Mouse (Mus musculus) midbrain, embryonic 11.5 days (tissue): Measurements from ENCODE around the gene Plekha5. TPM values are rescaled to one million over a fixed set of nuclear protein-coding genes. Genes with fewer than 3 reads are reported as not detected.

ENCODE experiments used
- ATAC-seq: fragments of 200-750 bp; cut with Nextera tagmentation; 2 replicates; pipeline ENCODE4 v1.8.0; 2017; ENCODE audit warnings: moderate TSS enrichment, moderate library complexity; ENCODE audit not compliant: low FRiP score
- DNase-seq: peaks from one replicate; pipeline ENCODE4 v3.0.0; 2015; ENCODE audit warnings: low spot score; ENCODE audit errors: missing footprints
- H3K27ac ChIP-seq: fragments of 300-500 bp; sonication (generic); 2 replicates; pipeline ENCODE4 v1.5.1; 2014; ENCODE audit warnings: low read depth, low read length
- H3K27me3 ChIP-seq: fragments of 300-500 bp; sonication (generic); 2 replicates; pipeline ENCODE4 v1.6.1; 2014; ENCODE audit warnings: mild to moderate bottlenecking, low read length, moderate library complexity, mixed read lengths; ENCODE audit not compliant: control insufficient read depth, insufficient read depth
- H3K36me3 ChIP-seq: fragments of 300-500 bp; sonication (generic); 2 replicates; pipeline ENCODE4 v1.6.1; 2014; ENCODE audit warnings: mild to moderate bottlenecking, low read length, moderate library complexity, mixed read lengths; ENCODE audit not compliant: control insufficient read depth, insufficient read depth
- H3K4me1 ChIP-seq: fragments of 300-500 bp; sonication (generic); 2 replicates; pipeline ENCODE4 v1.6.1; 2014; ENCODE audit warnings: low read length; ENCODE audit not compliant: control insufficient read depth, insufficient read depth
- H3K4me2 ChIP-seq: fragments of 300-500 bp; sonication (generic); 2 replicates; pipeline ENCODE4 v1.6.1; 2014; ENCODE audit warnings: mild to moderate bottlenecking, moderate library complexity
- H3K4me3 ChIP-seq: fragments of 300-500 bp; sonication (generic); 2 replicates; pipeline ENCODE4 v1.5.1; 2014; ENCODE audit warnings: low read depth, low read length
- H3K9ac ChIP-seq: fragments of 300-500 bp; sonication (generic); 2 replicates; pipeline ENCODE4 v1.6.1; 2014; ENCODE audit warnings: low read length
- H3K9me3 ChIP-seq: fragments of 300-500 bp; sonication (generic); 2 replicates; pipeline ENCODE4 v1.6.1; 2016; ENCODE audit warnings: low read length; ENCODE audit not compliant: control insufficient read depth
- WGBS: fragments of 180-500 bp; shearing (Covaris S2); extraction: QIAGEN DNeasy Blood & Tissue Kit; methylation state at CpG from one replicate; pipeline ENCODE4 v1.1.7; 2014; 5-methylcytosine and 5-hydroxymethylcytosine counted together
- polyA plus RNA-seq: library from polyadenylated mRNA; unstranded; fragments of >200 nt; fragmentation: Nextera tagmentation; extraction: Ambion mirVana; gene quantifications from 2 replicates; pipeline ENCODE4 v1.2.1, GENCODE M21; 2014

The Plekha5 gene
- polyA plus RNA-seq, 1 experiment from 2014 or later = 56.9 TPM

DNA sequence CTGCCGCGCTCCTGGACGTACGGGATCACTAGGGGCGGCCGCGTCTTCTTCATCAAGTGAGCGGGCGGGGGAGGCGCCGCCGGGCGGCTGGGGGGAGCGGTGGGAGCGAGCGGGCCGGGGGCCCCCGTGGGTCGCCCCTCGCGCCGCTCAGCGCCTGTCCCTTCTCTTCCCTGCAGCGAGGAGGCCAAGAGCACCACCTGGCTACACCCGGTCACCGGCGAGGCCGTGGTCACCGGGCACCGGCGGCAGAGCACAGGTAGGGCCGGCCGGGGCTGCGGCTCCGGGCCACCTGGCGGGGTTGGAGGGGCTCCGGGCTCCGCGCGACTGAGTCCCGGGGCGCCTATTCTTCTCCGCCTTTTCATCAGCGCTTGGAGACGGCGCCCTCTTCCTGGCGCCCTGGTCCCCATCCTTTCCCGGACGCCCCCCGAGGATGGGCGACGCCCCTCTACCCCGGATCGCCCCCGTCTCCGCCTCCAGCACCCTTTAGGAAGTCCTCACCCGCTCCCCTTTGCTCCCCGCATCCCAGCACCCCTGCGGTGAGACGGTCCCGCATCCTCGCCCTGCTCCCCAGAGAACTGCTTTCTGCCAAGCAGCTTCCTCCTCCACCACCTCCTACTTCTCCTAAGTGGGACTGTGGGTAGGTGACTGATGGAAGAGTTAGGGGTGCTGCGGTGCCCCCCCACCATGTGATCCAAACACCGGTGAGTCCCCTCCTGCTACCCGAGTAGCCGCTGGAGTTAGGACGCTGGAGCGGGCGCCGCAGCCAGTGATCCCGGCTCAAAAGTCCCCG is 542 bp downstream of the Plekha5 start:
- Histone ChIP-seq H3K27me3 (no peaks in the 10 kb centered on the region), H3K27ac (peak overlapping the region; percentile 78), H3K9ac (peak overlapping the region; percentile 86), H3K4me2 (peak overlapping the region; percentile 65), H3K4me1 (peaks cover 9% of the 10 kb centered on the region), H3K9me3 (no peaks in the 10 kb centered on the region), H3K4me3 (peak overlapping the region; percentile 81), H3K36me3 (no peaks in the 10 kb centered on the region)
- peak; percentile 97 for DNase-seq
- ATAC-seq = peak; percentile 77
- 0% methylated on average over 57 of the region's 72 CpGs for WGBS

- peak overlapping the region; percentile 86 for H3K9ac ChIP-seq
- ATAC-seq (peak; percentile 5; the same call in 1 of the 2 replicates), DNase-seq (no peak)
- H3K9me3 ChIP-seq = no peaks in the 10 kb centered on the region
- under 1% methylated on average over 17 of the region's 17 CpGs for WGBS
- peak overlapping the region; percentile 65 for H3K4me2 ChIP-seq
- no peaks in the 10 kb centered on the region for H3K36me3 ChIP-seq
- H3K27me3 ChIP-seq = no peaks in the 10 kb centered on the region
- H3K4me1 ChIP-seq = peaks cover 9% of the 10 kb centered on the region
- H3K27ac ChIP-seq = peak overlapping the region; percentile 78
- H3K4me3 ChIP-seq = peak overlapping the region; percentile 81
These were observed 1.1 kb downstream of the Plekha5 start for GRCm38 (mm10) chr6:140424991-140425361.

DNA sequence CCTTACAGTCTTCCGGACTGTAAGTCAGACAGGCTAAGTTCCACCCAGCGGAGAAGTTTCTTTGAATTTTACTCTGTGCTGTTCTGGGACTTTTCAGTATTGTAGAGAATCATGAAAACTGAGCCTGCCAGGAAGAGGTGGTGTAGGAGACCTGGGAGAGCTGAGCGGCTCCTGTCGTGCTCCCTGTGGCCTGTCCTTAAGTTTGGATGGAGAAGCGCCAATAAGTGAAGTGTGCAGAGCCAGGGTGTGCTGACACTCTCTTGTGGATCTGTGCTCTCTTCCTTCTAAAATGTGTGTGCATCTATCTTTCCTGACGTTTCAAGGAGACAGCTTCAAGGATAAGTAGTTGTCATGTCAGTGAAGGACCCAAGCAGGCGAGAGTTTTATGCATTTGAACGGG is 5.4 kb downstream of the Plekha5 start:
- peaks cover 9% of the 10 kb centered on the region for H3K36me3 ChIP-seq
- peaks cover 9% of the 10 kb centered on the region for H3K4me1 ChIP-seq
- DNase-seq = no peak
- H3K4me2 ChIP-seq = no peak overlapping the region
- WGBS = 93% methylated on average over 8 of the region's 8 CpGs
- H3K9me3 ChIP-seq = no peaks in the 10 kb centered on the region
- H3K27me3 ChIP-seq = no peaks in the 10 kb centered on the region
- no peak overlapping the region for H3K9ac ChIP-seq
- no peak overlapping the region for H3K4me3 ChIP-seq
- H3K27ac ChIP-seq = no peak overlapping the region
- no peak for ATAC-seq

- H3K4me2 ChIP-seq = no peak overlapping the region
- H3K27me3 ChIP-seq = no peaks in the 10 kb centered on the region
- WGBS = 98% methylated on average over 9 of the region's 9 CpGs
- H3K9me3 ChIP-seq = no peaks in the 10 kb centered on the region
- no peak for ATAC-seq
- H3K9ac ChIP-seq = no peak overlapping the region
- DNase-seq = no peak
- no peaks in the 10 kb centered on the region for H3K4me1 ChIP-seq
- H3K36me3 ChIP-seq = peaks cover 12% of the 10 kb centered on the region
- H3K4me3 ChIP-seq = no peak overlapping the region
- H3K27ac ChIP-seq = no peak overlapping the region
These were observed 8.5 kb downstream of the Plekha5 start for GRCm38 (mm10) chr6:140432363-140432762.

DNA sequence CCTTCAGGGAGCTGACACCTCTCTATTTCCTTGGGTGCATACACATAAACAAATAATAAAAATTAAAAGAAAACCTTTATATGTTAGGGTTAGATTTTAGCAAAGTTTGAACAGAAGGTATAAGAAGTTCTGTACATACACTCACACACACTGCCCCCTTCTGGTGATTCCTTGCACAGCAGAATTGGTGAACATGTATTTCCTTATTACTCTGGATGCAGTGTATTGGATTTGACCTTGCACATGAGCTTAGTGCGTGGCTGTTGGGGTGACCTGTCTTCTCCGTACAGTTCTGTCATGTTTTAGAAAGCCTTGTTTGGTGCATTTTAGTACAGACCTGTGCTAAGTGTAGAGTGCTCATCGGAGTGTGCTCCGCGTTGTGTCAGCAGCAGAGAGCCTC is 19.5 kb downstream of the Plekha5 start:
- Histone ChIP-seq H3K36me3 (no peaks in the 10 kb centered on the region), H3K9me3 (no peaks in the 10 kb centered on the region), H3K4me1 (peaks cover 13% of the 10 kb centered on the region), H3K27me3 (no peaks in the 10 kb centered on the region), H3K9ac (no peak overlapping the region), H3K27ac (no peak overlapping the region), H3K4me2 (no peak overlapping the region), H3K4me3 (no peak overlapping the region)
- DNase-seq (peak; percentile 96), ATAC-seq (0 out of 2 replicates have a peak, but pooled peaks have one; percentile 14)
- WGBS = 93% methylated on average over 5 of the region's 5 CpGs

DNA sequence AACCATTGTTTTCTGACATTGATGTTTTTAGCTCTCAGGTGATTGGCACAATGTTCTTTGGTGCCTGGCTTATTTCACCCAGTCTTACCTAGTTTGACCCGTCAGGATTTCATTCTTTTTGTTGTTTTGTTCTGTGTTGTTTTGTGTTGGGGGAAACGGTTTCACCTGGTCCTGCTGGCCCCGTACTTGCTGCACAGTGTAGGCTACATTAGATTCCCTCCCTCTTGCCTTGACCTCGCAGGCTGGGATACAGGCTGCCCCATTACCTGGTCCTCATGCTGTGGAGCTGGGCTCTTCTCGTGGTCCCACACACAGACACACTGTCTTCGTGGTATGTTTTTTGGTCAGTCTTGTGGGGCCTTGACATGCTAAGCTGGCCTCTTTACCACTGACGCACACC is 20.3 kb downstream of the Plekha5 start:
- Histone ChIP-seq H3K27me3 (no peaks in the 10 kb centered on the region), H3K36me3 (no peaks in the 10 kb centered on the region), H3K4me2 (no peak overlapping the region), H3K4me1 (peaks cover 13% of the 10 kb centered on the region), H3K27ac (no peak overlapping the region), H3K9me3 (no peaks in the 10 kb centered on the region), H3K9ac (no peak overlapping the region), H3K4me3 (no peak overlapping the region)
- ATAC-seq = no peak; the same call in 1 of the 2 replicates
- 62% methylated on average over 7 of the region's 7 CpGs for WGBS
- no peak for DNase-seq

GRCm38 (mm10) chr6:140444855-140445465 is 21.1 kb downstream of the Plekha5 start:
- Histone ChIP-seq H3K4me2 (no peak overlapping the region), H3K27me3 (no peaks in the 10 kb centered on the region), H3K27ac (peak overlapping the region; percentile 17; the same call in 1 of the 2 replicates), H3K9me3 (no peaks in the 10 kb centered on the region), H3K4me3 (no peak overlapping the region), H3K9ac (0 out of 2 replicates have a peak overlapping the region, but pooled peaks have one; percentile 7), H3K36me3 (no peaks in the 10 kb centered on the region), H3K4me1 (peaks cover 13% of the 10 kb centered on the region)
- ATAC-seq (peak; percentile 66), DNase-seq (peak; percentile 89)
- WGBS = 17% methylated on average over 10 of the region's 10 CpGs

DNA sequence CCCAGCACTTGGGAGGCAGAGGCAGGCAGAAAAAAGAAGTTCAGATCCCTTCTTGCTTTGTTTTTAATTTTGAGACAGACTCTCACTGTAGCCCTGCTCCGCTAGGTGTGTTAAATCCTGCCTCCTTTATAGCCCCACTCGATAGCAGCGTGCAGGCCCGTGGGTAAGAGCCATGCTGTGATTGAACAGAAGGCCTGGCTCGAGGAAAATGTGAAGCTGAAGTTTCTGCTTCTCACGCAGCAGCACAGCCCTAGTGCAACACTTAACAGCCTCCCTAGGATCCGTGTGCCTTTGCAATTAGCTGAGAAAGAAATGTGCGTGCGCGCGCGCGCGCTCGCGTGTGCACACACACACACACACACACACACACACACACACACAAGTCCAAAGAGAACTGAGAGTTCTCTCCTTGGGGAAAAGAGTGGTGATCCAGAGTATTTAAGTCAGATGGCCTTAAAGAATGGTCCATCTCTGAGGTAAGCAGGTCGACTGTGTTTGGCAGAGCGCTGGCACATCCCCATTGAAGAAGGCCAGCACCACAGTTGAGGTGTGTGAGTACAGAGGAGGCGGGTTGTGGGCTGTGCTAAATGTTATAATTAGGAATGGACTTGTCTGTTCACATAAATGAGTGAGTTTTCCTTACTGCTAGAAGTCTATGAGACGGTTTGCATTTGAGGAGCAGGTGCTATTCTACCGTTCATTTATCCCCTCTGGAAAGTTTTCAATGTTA is 24.3 kb downstream of the Plekha5 start:
- 94% methylated on average over 21 of the region's 21 CpGs for WGBS

More for the DNA sequence above, 24.3 kb downstream of the Plekha5 start:
- H3K4me2 ChIP-seq = no peak overlapping the region
- H3K4me3 ChIP-seq = no peak overlapping the region
- H3K9me3 ChIP-seq = no peaks in the 10 kb centered on the region
- peaks cover 13% of the 10 kb centered on the region for H3K4me1 ChIP-seq
- no peaks in the 10 kb centered on the region for H3K27me3 ChIP-seq
- ATAC-seq (no peak), DNase-seq (no peak)
- H3K27ac ChIP-seq = no peak overlapping the region
- no peak overlapping the region for H3K9ac ChIP-seq
- H3K36me3 ChIP-seq = peaks cover 6% of the 10 kb centered on the region; the same call in 1 of the 2 replicates
